Mouse (Mus musculus): ENCODE data around the gene Poglut1. TPM values are rescaled to one million over a fixed set of nuclear protein-coding genes. Genes with fewer than 3 reads are reported as not detected.

Poglut1 gene
- not detected in 2 replicates for polyA plus RNA-seq (2012; ENCODE audit: insufficient read depth, insufficient read length, low replicate concordance, missing spikeins)

GRCm38 (mm10) chr16:38549479-38550396 lies at the start of gene Poglut1:
Gene Poglut1 (minus strand): TSS chr16:38550258.
- Histone ChIP-seq H3K27ac (ENCODE audit: insufficient read depth, low read depth, low read length) (no peak within 1 kb of the TSS), H3K4me3 (ENCODE audit: insufficient read depth, low read depth, low read length) (peak within 1 kb of the TSS; percentile 79), H3K4me1 (ENCODE audit: control insufficient read depth, insufficient read depth, low read length) (peaks cover 7% of the 10 kb centered on the region)
- TF ChIP-seq CTCF (IDR thresholded peaks at IDR 0.05; ENCODE audit: insufficient read depth, low read depth, low read length) (no peak), POLR2A (IDR thresholded peaks at IDR 0.05; ENCODE audit: insufficient read depth, low read depth, low read length) (peak; percentile 91)
- WGBS = 1% methylated on average over 54 of the region's 54 CpGs

DNA sequence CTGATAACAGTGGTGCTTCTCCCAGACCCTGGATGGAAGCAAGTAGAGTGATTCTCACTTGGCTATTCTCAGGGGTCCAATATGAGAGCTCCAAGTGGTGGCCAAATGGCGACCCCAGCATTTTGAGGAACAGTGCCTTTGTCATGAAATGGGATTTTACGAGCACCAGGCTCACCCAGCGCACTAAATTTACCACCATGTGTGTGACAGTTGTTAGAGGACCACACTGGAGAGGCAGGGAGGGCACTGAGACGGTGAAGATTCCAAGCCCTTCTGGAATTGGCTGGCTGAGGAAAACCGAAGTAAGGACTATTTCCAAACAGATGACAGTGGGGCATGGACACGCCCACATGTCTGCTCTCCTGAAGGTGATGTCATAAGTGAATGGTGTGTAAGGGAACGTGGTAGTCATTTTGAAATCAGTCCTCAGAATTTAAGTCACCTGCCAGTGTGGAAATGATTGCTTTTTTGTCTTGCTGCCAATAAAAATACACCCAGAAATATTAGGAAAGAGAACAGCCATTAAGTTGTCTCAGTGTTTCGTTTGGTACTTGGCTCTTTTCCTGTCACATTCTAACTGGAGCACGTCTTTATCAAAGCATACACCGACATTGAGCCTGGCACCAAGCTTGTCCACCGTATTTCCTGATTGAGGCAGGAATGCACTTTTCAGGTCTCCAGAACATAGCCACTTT lies 49.1 kb upstream of the Poglut1 start:
- no peak for TF ChIP-seq CTCF (IDR thresholded peaks at IDR 0.05; ENCODE audit: insufficient read depth, low read depth, low read length)
- TF ChIP-seq POLR2A (IDR thresholded peaks at IDR 0.05; ENCODE audit: insufficient read depth, low read depth, low read length) = no peak
- 69% methylated on average over 11 of the region's 11 CpGs for WGBS
- H3K27ac ChIP-seq (ENCODE audit: insufficient read depth, low read depth, low read length) = no peak overlapping the region
- no peak overlapping the region for H3K4me3 ChIP-seq (ENCODE audit: insufficient read depth, low read depth, low read length)
- H3K4me1 ChIP-seq (ENCODE audit: control insufficient read depth, insufficient read depth, low read length) = peaks cover 3% of the 10 kb centered on the region; the same call in 1 of the 2 replicates

DNA sequence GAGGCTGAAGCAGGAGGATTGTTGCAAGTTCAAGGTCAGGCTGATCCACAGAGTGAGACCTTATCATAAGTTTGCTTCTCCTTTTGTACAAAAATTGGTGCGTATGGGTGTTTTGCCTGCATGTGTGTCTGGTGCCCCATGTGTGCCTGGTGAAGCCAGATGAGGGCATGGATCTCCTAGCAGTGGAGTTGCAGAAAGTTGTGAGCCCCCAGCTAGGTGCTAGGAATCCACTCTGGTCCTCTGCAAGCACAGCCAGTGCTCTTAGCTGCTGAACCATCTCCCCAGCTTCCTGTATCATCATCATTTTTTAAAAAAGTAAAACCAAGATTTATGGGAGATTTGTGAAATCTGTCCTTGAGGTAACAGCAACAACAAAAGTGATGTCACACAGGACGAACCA lies 46.6 kb upstream of the Poglut1 start:
- WGBS = 99% methylated on average over 2 of the region's 2 CpGs
- Histone ChIP-seq H3K4me1 (ENCODE audit: control insufficient read depth, insufficient read depth, low read length) (peaks cover 9% of the 10 kb centered on the region), H3K4me3 (ENCODE audit: insufficient read depth, low read depth, low read length) (no peak overlapping the region), H3K27ac (ENCODE audit: insufficient read depth, low read depth, low read length) (no peak overlapping the region)
- TF ChIP-seq POLR2A (IDR thresholded peaks at IDR 0.05; ENCODE audit: insufficient read depth, low read depth, low read length) (no peak), CTCF (IDR thresholded peaks at IDR 0.05; ENCODE audit: insufficient read depth, low read depth, low read length) (no peak)

DNA sequence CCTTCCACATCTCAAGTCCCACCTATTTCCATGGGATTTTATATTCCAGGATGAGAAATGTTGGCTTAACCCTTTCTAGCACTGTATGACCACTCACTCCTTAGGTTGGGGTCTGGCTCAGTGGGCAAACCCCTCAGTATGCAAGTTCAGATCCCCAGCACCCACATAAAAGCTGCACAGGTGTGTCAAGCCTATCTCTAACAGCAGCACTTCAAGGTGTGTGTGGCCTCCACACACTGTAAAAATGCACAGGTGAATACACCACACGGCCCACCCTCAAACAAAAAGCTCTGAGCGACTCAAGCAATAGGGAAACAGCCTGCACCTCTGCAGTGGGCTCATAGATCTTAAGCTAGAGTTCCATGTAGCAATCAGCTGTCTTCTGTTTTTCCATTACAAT lies 46.0 kb upstream of the Poglut1 start:
- no peak overlapping the region for H3K4me3 ChIP-seq (ENCODE audit: insufficient read depth, low read depth, low read length)
- TF ChIP-seq CTCF (IDR thresholded peaks at IDR 0.05; ENCODE audit: insufficient read depth, low read depth, low read length) (no peak), POLR2A (IDR thresholded peaks at IDR 0.05; ENCODE audit: insufficient read depth, low read depth, low read length) (no peak)
- peaks cover 10% of the 10 kb centered on the region for H3K4me1 ChIP-seq (ENCODE audit: control insufficient read depth, insufficient read depth, low read length)
- H3K27ac ChIP-seq (ENCODE audit: insufficient read depth, low read depth, low read length) = no peak overlapping the region
- WGBS = 88% methylated on average over 2 of the region's 2 CpGs

DNA sequence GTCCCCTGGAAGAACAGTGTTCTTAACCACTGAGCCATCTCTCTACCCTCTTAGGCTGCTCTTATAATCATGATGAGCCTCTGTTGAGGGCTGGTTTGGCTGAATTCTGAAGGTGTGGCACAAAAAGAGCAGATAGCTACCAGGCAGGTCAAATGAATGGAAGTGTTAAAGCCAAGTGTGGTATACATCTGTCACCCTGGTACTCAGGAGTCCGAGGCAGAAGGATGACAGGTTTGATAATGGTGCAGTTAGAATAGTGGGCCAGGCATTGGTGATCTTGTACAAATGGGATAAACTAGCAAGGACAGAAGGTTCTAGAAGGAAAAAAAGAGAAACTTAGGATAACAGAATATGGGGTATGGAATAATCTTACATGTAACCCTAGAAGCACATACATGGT lies 44.4 kb upstream of the Poglut1 start:
- 91% methylated on average over 1 of the region's 1 CpGs for WGBS
- Histone ChIP-seq H3K4me1 (ENCODE audit: control insufficient read depth, insufficient read depth, low read length) (peaks cover 10% of the 10 kb centered on the region), H3K4me3 (ENCODE audit: insufficient read depth, low read depth, low read length) (no peak overlapping the region), H3K27ac (ENCODE audit: insufficient read depth, low read depth, low read length) (no peak overlapping the region)
- TF ChIP-seq CTCF (IDR thresholded peaks at IDR 0.05; ENCODE audit: insufficient read depth, low read depth, low read length) = no peak
- TF ChIP-seq POLR2A (IDR thresholded peaks at IDR 0.05; ENCODE audit: insufficient read depth, low read depth, low read length) = no peak

DNA sequence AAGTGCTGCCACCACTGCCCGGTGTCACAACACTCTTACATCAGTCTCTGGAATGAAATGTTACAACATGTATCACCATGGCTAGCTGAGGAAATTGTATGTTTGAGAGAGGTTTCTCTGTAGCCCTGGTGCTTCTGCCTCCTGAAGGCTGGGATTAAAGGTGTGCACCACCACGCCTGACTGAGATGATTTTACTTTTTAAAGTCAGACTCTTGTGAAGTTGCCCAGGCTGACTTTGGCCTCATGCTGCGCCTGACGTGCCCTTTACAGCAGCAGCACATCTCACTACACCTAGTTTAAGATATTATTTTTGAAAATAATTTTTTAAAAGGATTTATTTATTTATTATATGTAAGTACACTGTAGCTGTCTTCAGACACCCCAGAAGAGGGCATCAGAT lies 42.9 kb upstream of the Poglut1 start:
- Histone ChIP-seq H3K27ac (ENCODE audit: insufficient read depth, low read depth, low read length) (no peak overlapping the region), H3K4me1 (ENCODE audit: control insufficient read depth, insufficient read depth, low read length) (peaks cover 10% of the 10 kb centered on the region), H3K4me3 (ENCODE audit: insufficient read depth, low read depth, low read length) (no peak overlapping the region)
- WGBS = 92% methylated on average over 4 of the region's 4 CpGs
- TF ChIP-seq POLR2A (IDR thresholded peaks at IDR 0.05; ENCODE audit: insufficient read depth, low read depth, low read length) (no peak), CTCF (IDR thresholded peaks at IDR 0.05; ENCODE audit: insufficient read depth, low read depth, low read length) (no peak)

DNA sequence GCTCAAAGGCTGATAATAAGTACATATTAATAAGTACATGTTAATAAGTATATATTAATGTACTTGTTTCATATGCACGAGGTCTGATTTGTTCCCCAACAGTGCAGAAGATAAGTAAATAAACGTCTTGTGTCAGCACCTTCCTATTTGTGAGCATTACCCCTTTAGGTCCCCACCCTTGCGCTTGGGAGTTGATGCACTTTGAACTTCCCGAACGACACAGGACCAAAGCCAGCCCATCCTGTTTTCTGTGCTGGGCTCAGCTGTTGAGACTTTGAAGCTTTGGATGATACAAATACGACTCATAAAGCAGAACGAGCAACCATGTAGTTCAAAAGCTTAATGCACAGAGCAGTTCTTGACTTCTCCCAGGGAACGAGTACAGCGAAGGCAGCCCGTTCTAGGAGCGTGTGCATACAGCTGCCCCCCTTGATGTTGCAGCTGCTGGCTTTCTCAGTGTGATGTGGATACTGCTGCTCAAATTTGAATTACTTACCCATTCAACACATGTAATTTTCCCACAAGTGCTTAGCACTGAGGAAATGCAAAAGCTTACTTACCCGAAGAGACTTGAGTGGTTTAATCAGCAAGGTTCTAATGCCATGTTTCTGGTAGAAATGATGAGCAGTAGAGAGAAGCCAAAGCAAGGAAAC lies 42.1 kb upstream of the Poglut1 start:
- Histone ChIP-seq H3K4me3 (ENCODE audit: insufficient read depth, low read depth, low read length) (no peak overlapping the region), H3K4me1 (ENCODE audit: control insufficient read depth, insufficient read depth, low read length) (peaks cover 10% of the 10 kb centered on the region), H3K27ac (ENCODE audit: insufficient read depth, low read depth, low read length) (no peak overlapping the region)
- TF ChIP-seq CTCF (IDR thresholded peaks at IDR 0.05; ENCODE audit: insufficient read depth, low read depth, low read length) (no peak), POLR2A (IDR thresholded peaks at IDR 0.05; ENCODE audit: insufficient read depth, low read depth, low read length) (no peak)
- WGBS = 45% methylated on average over 12 of the region's 12 CpGs

GRCm38 (mm10) chr16:38591506-38591905 lies 41.4 kb upstream of the Poglut1 start:
- TF ChIP-seq CTCF (IDR thresholded peaks at IDR 0.05; ENCODE audit: insufficient read depth, low read depth, low read length) (no peak), POLR2A (IDR thresholded peaks at IDR 0.05; ENCODE audit: insufficient read depth, low read depth, low read length) (no peak)
- Histone ChIP-seq H3K27ac (ENCODE audit: insufficient read depth, low read depth, low read length) (no peak overlapping the region), H3K4me3 (ENCODE audit: insufficient read depth, low read depth, low read length) (no peak overlapping the region), H3K4me1 (ENCODE audit: control insufficient read depth, insufficient read depth, low read length) (peaks cover 10% of the 10 kb centered on the region)
- WGBS = 52% methylated on average over 3 of the region's 3 CpGs
